Mouse (Mus musculus) midbrain, embryonic 13.5 days (tissue): ENCODE measurements around the gene Lonrf2. TPM values are rescaled to one million over a fixed set of nuclear protein-coding genes. Genes with fewer than 3 reads are reported as not detected.

Source experiments
- ATAC-seq: fragments of 200-750 bp; cut with Nextera tagmentation; 2 replicates; pipeline ENCODE4 v1.8.0; 2017; ENCODE audit warnings: mild to moderate bottlenecking, moderate TSS enrichment, moderate library complexity
- H3K27ac ChIP-seq: fragments of 300-500 bp; sonication (generic); 2 replicates; pipeline ENCODE4 v1.5.1; 2015; ENCODE audit warnings: inconsistent platforms, mild to moderate bottlenecking, moderate library complexity
- H3K27me3 ChIP-seq: fragments of 300-500 bp; sonication (generic); 2 replicates; pipeline ENCODE4 v1.6.1; 2015; ENCODE audit warnings: mild to moderate bottlenecking, inconsistent platforms
- H3K36me3 ChIP-seq: fragments of 300-500 bp; sonication (generic); 2 replicates; pipeline ENCODE4 v1.6.1; 2015; ENCODE audit warnings: mild to moderate bottlenecking, inconsistent platforms
- H3K4me1 ChIP-seq: fragments of 300-500 bp; sonication (generic); replicated peaks from 2 replicates; pipeline ENCODE4 v1.6.1; 2015; ENCODE audit warnings: inconsistent platforms
- H3K4me2 ChIP-seq: fragments of 300-500 bp; sonication (generic); replicated peaks from 2 replicates; pipeline ENCODE4 v1.6.1; 2015; ENCODE audit warnings: moderate library complexity, mild to moderate bottlenecking, inconsistent platforms
- H3K4me3 ChIP-seq: fragments of 300-500 bp; sonication (generic); replicated peaks from 2 replicates; pipeline ENCODE4 v1.5.1; 2015; ENCODE audit warnings: mild to moderate bottlenecking, inconsistent platforms
- H3K9ac ChIP-seq: fragments of 300-500 bp; sonication (generic); replicated peaks from 2 replicates; pipeline ENCODE4 v1.6.1; 2015; ENCODE audit warnings: mild to moderate bottlenecking, inconsistent platforms
- H3K9me3 ChIP-seq: fragments of 300-500 bp; sonication (generic); 2 replicates; pipeline ENCODE4 v1.6.1; 2016; ENCODE audit warnings: mild to moderate bottlenecking, inconsistent platforms
- WGBS: fragments of 180-500 bp; shearing (Covaris S2); methylation state at CpG from one replicate; pipeline ENCODE4 v1.1.7; 2015; 5-methylcytosine and 5-hydroxymethylcytosine counted together
- polyA plus RNA-seq: library from polyadenylated mRNA; unstranded; fragments of >200 nt; fragmentation: Nextera tagmentation; extraction: Ambion mirVana; gene quantifications from 2 replicates; pipeline ENCODE4 v1.2.1, GENCODE M21; 2015

Lonrf2 gene
- 12.5 and 14.1 TPM in 2 replicates for polyA plus RNA-seq

- H3K4me3 ChIP-seq = peak within 1 kb of the TSS; percentile 63
- H3K27me3 ChIP-seq = peaks cover 16% of the 10 kb centered on the region; the same call in 1 of the 2 replicates
- peaks cover 16% of the 10 kb centered on the region for H3K4me1 ChIP-seq
- peak within 1 kb of the TSS; percentile 89 for H3K9ac ChIP-seq
- ATAC-seq = peak; percentile 95
- H3K27ac ChIP-seq = peak within 1 kb of the TSS; percentile 96
- under 1% methylated on average over 44 of the region's 47 CpGs for WGBS
- no peaks in the 10 kb centered on the region for H3K9me3 ChIP-seq
- peaks cover 11% of the 10 kb centered on the region for H3K36me3 ChIP-seq
- H3K4me2 ChIP-seq = peak within 1 kb of the TSS; percentile 99
These were observed at the start of gene Lonrf2 for GRCm38 (mm10) chr1:38836477-38836872. Gene Lonrf2 (minus strand): TSS chr1:38836711.

- Histone ChIP-seq H3K4me1 (no peaks in the 10 kb centered on the region), H3K4me3 (no peak overlapping the region), H3K36me3 (peaks cover 41% of the 10 kb centered on the region), H3K27me3 (no peaks in the 10 kb centered on the region), H3K4me2 (no peak overlapping the region), H3K9ac (no peak overlapping the region), H3K9me3 (no peaks in the 10 kb centered on the region), H3K27ac (no peak overlapping the region)
- WGBS = 85% methylated on average over 2 of the region's 2 CpGs
- ATAC-seq = no peak
These were observed 49.4 kb upstream of the Lonrf2 start for GRCm38 (mm10) chr1:38885956-38886355.

DNA sequence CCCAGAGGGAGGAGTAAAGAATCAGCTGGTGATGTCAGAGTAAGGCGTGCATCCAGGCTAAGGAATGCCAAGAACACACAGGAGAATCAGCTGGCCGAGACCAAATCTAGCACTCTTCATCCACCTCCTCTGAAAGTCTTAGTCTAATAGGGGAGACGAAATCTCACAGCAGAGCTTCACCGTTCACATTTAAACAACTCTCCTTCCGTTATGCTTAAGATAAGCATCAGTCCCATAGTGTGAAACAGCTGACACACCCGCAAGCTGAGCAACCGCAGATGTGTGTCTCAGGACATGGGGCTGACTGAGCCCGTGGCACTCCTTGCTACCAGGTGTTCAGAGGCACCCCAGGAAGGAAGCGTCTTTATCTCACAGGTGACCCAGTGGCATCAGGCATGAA is 47.3 kb upstream of the Lonrf2 start:
- Histone ChIP-seq H3K9ac (no peak overlapping the region), H3K4me1 (no peaks in the 10 kb centered on the region), H3K36me3 (peaks cover 41% of the 10 kb centered on the region), H3K4me2 (no peak overlapping the region), H3K9me3 (no peaks in the 10 kb centered on the region), H3K4me3 (no peak overlapping the region), H3K27me3 (no peaks in the 10 kb centered on the region), H3K27ac (no peak overlapping the region)
- ATAC-seq = no peak
- 88% methylated on average over 9 of the region's 9 CpGs for WGBS

GRCm38 (mm10) chr1:38882746-38883145 is 46.2 kb upstream of the Lonrf2 start:
- no peak overlapping the region for H3K4me2 ChIP-seq
- peaks cover 41% of the 10 kb centered on the region for H3K36me3 ChIP-seq
- no peaks in the 10 kb centered on the region for H3K4me1 ChIP-seq
- no peaks in the 10 kb centered on the region for H3K27me3 ChIP-seq
- no peak overlapping the region for H3K4me3 ChIP-seq
- H3K9me3 ChIP-seq = no peaks in the 10 kb centered on the region
- no peak overlapping the region for H3K27ac ChIP-seq
- ATAC-seq = no peak
- WGBS = 87% methylated on average over 4 of the region's 4 CpGs
- no peak overlapping the region for H3K9ac ChIP-seq

GRCm38 (mm10) chr1:38881366-38881765 is 44.9 kb upstream of the Lonrf2 start:
- Histone ChIP-seq H3K36me3 (peaks cover 45% of the 10 kb centered on the region), H3K4me1 (peaks cover 10% of the 10 kb centered on the region), H3K4me2 (no peak overlapping the region), H3K9me3 (no peaks in the 10 kb centered on the region), H3K27ac (no peak overlapping the region), H3K27me3 (no peaks in the 10 kb centered on the region), H3K4me3 (no peak overlapping the region), H3K9ac (no peak overlapping the region)
- no peak for ATAC-seq
- WGBS = 88% methylated on average over 4 of the region's 4 CpGs

DNA sequence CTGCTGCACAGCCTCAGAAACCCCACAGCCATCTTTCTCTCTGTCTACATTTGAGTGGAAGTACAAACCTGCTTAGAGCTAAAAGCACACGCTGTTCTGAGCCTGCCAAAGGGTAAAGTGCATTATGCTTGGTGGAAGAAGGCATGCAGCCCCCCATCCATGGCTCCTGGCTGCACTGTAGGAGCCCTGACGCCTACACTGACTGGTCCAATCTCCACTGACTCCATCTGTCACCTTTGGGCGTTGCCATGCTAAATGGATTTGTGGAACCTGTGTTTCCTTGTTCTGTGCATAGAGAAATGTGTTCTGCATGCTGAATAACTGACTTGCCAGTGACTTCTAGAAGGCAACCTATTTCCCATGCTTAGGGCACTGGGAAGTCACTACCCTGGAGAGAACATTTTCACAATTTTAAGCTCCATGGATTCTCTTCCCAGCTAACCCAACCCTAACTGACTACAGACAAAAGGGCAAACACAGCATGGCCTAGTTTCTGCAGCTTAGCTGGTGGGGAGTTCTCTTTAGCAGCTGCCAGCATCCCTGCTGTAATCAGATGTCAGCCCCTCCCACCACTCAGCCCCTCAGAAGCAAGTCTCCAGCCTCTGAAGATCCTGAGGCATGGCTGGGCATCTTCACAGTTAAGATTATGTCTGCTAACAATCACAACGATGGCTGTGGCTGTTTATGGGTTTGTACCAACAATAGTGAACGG is 40.3 kb upstream of the Lonrf2 start:
- peak; percentile 56 for ATAC-seq
- no peaks in the 10 kb centered on the region for H3K27me3 ChIP-seq

GRCm38 (mm10) chr1:38873911-38874310 is 37.4 kb upstream of the Lonrf2 start:
- WGBS = 89% methylated on average over 5 of the region's 5 CpGs
- H3K4me3 ChIP-seq = no peak overlapping the region
- no peak overlapping the region for H3K4me2 ChIP-seq
- no peak for ATAC-seq
- no peaks in the 10 kb centered on the region for H3K9me3 ChIP-seq
- H3K27me3 ChIP-seq = no peaks in the 10 kb centered on the region
- H3K36me3 ChIP-seq = peaks cover 49% of the 10 kb centered on the region
- peaks cover 12% of the 10 kb centered on the region for H3K4me1 ChIP-seq
- no peak overlapping the region for H3K9ac ChIP-seq
- no peak overlapping the region for H3K27ac ChIP-seq

More for the DNA sequence above, 40.3 kb upstream of the Lonrf2 start:
- Histone ChIP-seq H3K4me3 (no peak overlapping the region), H3K36me3 (peaks cover 34% of the 10 kb centered on the region), H3K9ac (no peak overlapping the region), H3K27ac (peak overlapping the region; percentile 59), H3K4me2 (no peak overlapping the region), H3K4me1 (peaks cover 12% of the 10 kb centered on the region), H3K9me3 (no peaks in the 10 kb centered on the region)
- 39% methylated on average over 5 of the region's 5 CpGs for WGBS

DNA sequence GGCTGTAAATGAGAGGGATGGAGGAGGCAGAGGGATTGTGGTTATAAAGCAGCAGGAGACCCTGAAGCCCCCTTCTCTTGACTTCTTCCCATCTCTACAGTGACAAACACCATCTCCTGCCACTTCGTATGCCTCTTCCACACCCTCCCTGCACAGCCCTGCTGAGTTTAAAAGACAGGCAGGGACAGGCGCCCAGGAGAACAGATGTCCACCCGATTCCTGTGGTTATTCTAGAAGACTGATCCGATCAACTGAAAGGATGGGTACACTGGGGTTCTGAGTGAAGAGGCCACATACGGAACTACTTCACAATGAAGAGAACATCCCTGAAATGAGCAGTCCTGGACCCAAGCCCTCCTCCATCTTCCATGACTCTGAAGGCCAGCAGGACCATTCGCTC is 35.3 kb upstream of the Lonrf2 start:
- H3K27ac ChIP-seq = no peak overlapping the region
- H3K9ac ChIP-seq = no peak overlapping the region
- H3K9me3 ChIP-seq = no peaks in the 10 kb centered on the region
- no peak overlapping the region for H3K4me2 ChIP-seq
- 90% methylated on average over 6 of the region's 6 CpGs for WGBS
- H3K4me1 ChIP-seq = peaks cover 6% of the 10 kb centered on the region
- ATAC-seq = no peak
- H3K36me3 ChIP-seq = peaks cover 64% of the 10 kb centered on the region
- no peak overlapping the region for H3K4me3 ChIP-seq
- H3K27me3 ChIP-seq = no peaks in the 10 kb centered on the region

DNA sequence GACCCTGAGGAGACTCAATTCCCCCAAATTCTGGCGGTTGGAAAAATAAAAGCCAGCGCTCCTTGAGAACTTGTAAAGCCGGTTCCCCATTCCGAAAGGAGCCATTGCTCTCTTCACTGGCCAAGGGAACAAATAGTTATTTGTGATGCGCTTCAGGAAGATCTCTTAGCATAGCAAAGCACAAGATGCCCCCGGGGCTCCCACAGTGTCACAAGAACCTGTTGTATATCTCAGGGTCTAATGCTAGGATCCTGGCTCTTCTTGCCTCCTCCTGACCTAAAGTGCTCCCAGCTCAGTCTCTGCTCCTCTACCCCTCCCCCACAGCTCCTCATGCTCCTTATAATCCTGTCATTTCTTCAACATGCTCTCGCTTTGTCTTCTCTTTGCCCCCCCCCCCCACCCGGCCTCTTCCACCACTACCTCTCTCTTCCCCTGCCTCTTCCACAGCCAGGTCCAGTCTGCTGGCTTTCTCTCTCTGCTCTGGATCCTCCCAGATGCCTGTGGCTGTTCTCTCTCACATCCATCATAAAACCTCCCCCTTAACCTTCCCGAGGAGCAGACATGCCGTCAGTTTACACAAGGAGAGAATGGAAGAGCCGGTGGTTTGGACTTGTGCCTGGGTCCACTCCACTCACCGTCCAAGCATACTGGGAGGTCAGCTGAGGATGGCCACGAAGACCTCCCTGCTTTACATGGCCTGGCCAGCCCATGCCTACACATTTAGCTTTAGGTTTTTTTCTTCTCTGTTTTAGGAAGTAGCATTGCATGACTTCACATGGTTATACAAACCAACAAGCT is 33.1 kb upstream of the Lonrf2 start:
- ATAC-seq = no peak
- no peaks in the 10 kb centered on the region for H3K9me3 ChIP-seq
- peaks cover 80% of the 10 kb centered on the region for H3K36me3 ChIP-seq
- no peak overlapping the region for H3K4me2 ChIP-seq
- no peak overlapping the region for H3K27ac ChIP-seq
- H3K27me3 ChIP-seq = no peaks in the 10 kb centered on the region
- no peak overlapping the region for H3K9ac ChIP-seq
- H3K4me3 ChIP-seq = no peak overlapping the region
- H3K4me1 ChIP-seq = no peaks in the 10 kb centered on the region
- 65% methylated on average over 13 of the region's 13 CpGs for WGBS

GRCm38 (mm10) chr1:38866242-38866641 is 29.7 kb upstream of the Lonrf2 start:
- no peak overlapping the region for H3K9ac ChIP-seq
- peaks cover 66% of the 10 kb centered on the region for H3K36me3 ChIP-seq
- H3K27me3 ChIP-seq = no peaks in the 10 kb centered on the region
- no peak overlapping the region for H3K27ac ChIP-seq
- WGBS = 94% methylated on average over 5 of the region's 5 CpGs
- H3K4me1 ChIP-seq = no peaks in the 10 kb centered on the region
- no peak overlapping the region for H3K4me2 ChIP-seq
- no peaks in the 10 kb centered on the region for H3K9me3 ChIP-seq
- ATAC-seq = no peak
- H3K4me3 ChIP-seq = no peak overlapping the region

DNA sequence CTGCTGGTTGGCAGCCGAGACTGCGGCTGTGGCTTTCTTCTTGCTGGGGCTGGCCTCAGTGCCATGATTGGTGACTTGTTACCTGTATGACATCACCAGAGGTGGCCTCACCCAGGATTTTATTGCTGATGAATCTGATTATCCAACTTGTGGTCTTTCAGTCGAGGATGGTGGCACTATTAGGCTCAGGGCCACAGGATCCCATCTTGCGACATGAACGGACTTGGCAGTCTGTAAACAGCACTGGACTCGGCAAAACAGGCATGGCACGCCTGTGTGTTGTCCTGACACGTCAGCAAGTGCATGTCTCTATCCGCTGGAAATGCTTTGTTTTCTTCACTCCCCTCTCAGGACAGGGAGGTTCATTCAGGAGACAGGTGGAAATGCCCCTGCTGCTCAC is 27.8 kb upstream of the Lonrf2 start:
- no peak overlapping the region for H3K4me2 ChIP-seq
- H3K4me1 ChIP-seq = peaks cover 9% of the 10 kb centered on the region
- no peak overlapping the region for H3K4me3 ChIP-seq
- no peak overlapping the region for H3K9ac ChIP-seq
- H3K36me3 ChIP-seq = peaks cover 53% of the 10 kb centered on the region
- H3K27me3 ChIP-seq = no peaks in the 10 kb centered on the region
- ATAC-seq = no peak
- H3K27ac ChIP-seq = no peak overlapping the region
- 84% methylated on average over 9 of the region's 9 CpGs for WGBS
- no peaks in the 10 kb centered on the region for H3K9me3 ChIP-seq

GRCm38 (mm10) chr1:38862213-38862612 is 25.7 kb upstream of the Lonrf2 start:
- H3K9me3 ChIP-seq = no peaks in the 10 kb centered on the region
- ATAC-seq = no peak

More at GRCm38 (mm10) chr1:38862213-38862612, 25.7 kb upstream of the Lonrf2 start:
- Histone ChIP-seq H3K9ac (no peak overlapping the region), H3K4me3 (no peak overlapping the region), H3K4me2 (no peak overlapping the region), H3K4me1 (peaks cover 9% of the 10 kb centered on the region), H3K36me3 (peaks cover 40% of the 10 kb centered on the region), H3K27me3 (no peaks in the 10 kb centered on the region), H3K27ac (no peak overlapping the region)
- WGBS = 19% methylated on average over 4 of the region's 4 CpGs
